Mouse (Mus musculus) fibroblast of lung, adult 2 months (primary cell): ENCODE measurements around the gene Bbx.

ENCODE experiments used
- DNase-seq: peaks from one replicate; pipeline ENCODE4 v3.0.0-alpha.2; 2011; ENCODE audit warnings: low read depth

The Bbx gene

GRCm38 (mm10) chr16:50228833-50229232 lies 203.4 kb downstream of the Bbx start:
- DNase-seq: no peak

GRCm38 (mm10) chr16:50226274-50226673 lies 205.9 kb downstream of the Bbx start:
- no peak for DNase-seq

- DNase-seq: no peak
Measured at GRCm38 (mm10) chr16:50224946-50225345, 207.2 kb downstream of the Bbx start.

GRCm38 (mm10) chr16:50220734-50221501 lies 211.3 kb downstream of the Bbx start:
- DNase-seq: no peak

- DNase-seq: no peak
Measured at GRCm38 (mm10) chr16:50217084-50217483, 215.1 kb downstream of the Bbx start.

- DNase-seq: no peak
Measured at GRCm38 (mm10) chr16:50211727-50212126, 220.5 kb downstream of the Bbx start.

GRCm38 (mm10) chr16:50211231-50211630 lies 221.0 kb downstream of the Bbx start:
- DNase-seq: no peak

- no peak for DNase-seq
Measured at GRCm38 (mm10) chr16:50210742-50211141, 221.4 kb downstream of the Bbx start.

GRCm38 (mm10) chr16:50204944-50205343 lies 227.2 kb downstream of the Bbx start:
- DNase-seq: no peak

GRCm38 (mm10) chr16:50201546-50202151 lies 230.5 kb downstream of the Bbx start:
- DNase-seq: no peak

- no peak for DNase-seq
Measured at GRCm38 (mm10) chr16:50200214-50200613, 232.0 kb downstream of the Bbx start.

GRCm38 (mm10) chr16:50196118-50196517 lies 236.1 kb downstream of the Bbx start:
- no peak for DNase-seq

- no peak for DNase-seq
Measured at GRCm38 (mm10) chr16:50192626-50193025, 239.6 kb downstream of the Bbx start.

- DNase-seq: no peak
Measured at GRCm38 (mm10) chr16:50189108-50189507, 243.1 kb downstream of the Bbx start.

GRCm38 (mm10) chr16:50186604-50187003 lies 245.6 kb downstream of the Bbx start:
- DNase-seq: no peak

GRCm38 (mm10) chr16:50185041-50185440 lies 247.1 kb downstream of the Bbx start:
- DNase-seq: no peak

- no peak for DNase-seq
Measured at GRCm38 (mm10) chr16:50182988-50183387, 249.2 kb downstream of the Bbx start.

- no peak for DNase-seq
Measured at GRCm38 (mm10) chr16:50182561-50182960, 249.6 kb downstream of the Bbx start.

- no peak for DNase-seq
Measured at GRCm38 (mm10) chr16:50172760-50173159, 259.4 kb downstream of the Bbx start.

- no peak for DNase-seq
Measured at GRCm38 (mm10) chr16:50170812-50171211, 261.4 kb downstream of the Bbx start.

- no peak for DNase-seq
Measured at GRCm38 (mm10) chr16:50167983-50168299, 264.2 kb downstream of the Bbx start.

GRCm38 (mm10) chr16:50167231-50167982 lies 264.8 kb downstream of the Bbx start:
- DNase-seq: peak; percentile 36
